Mouse (Mus musculus) hindbrain, embryonic 12.5 days (tissue): ENCODE results near the gene Ankrd13c. TPM values are rescaled to one million over a fixed set of nuclear protein-coding genes. Genes with fewer than 3 reads are reported as not detected.
"Not testable (repeated sequence)": the region's sequence is repeated elsewhere in the genome, so short reads cannot be mapped to it uniquely, and the experiment has no call there.

Source experiments
- ATAC-seq: fragments of 200-750 bp; cut with Nextera tagmentation; 2 replicates; pipeline ENCODE4 v1.8.0; 2017; ENCODE audit warnings: moderate TSS enrichment; ENCODE audit not compliant: low FRiP score
- H3K27ac ChIP-seq: fragments of 300-500 bp; sonication (generic); 2 replicates; pipeline ENCODE4 v1.5.1; 2016; ENCODE audit warnings: mild to moderate bottlenecking
- H3K27me3 ChIP-seq: fragments of 300-500 bp; sonication (generic); 2 replicates; pipeline ENCODE4 v1.6.1; 2016; ENCODE audit warnings: mild to moderate bottlenecking
- H3K36me3 ChIP-seq: fragments of 300-500 bp; sonication (generic); 2 replicates; pipeline ENCODE4 v1.6.1; 2016; ENCODE audit warnings: mild to moderate bottlenecking
- H3K4me1 ChIP-seq: fragments of 300-500 bp; sonication (generic); 2 replicates; pipeline ENCODE4 v1.6.1; 2016
- H3K4me2 ChIP-seq: fragments of 300-500 bp; sonication (generic); replicated peaks from 2 replicates; pipeline ENCODE4 v1.6.1; 2016; ENCODE audit warnings: mild to moderate bottlenecking
- H3K4me3 ChIP-seq: fragments of 300-500 bp; sonication (generic); 2 replicates; pipeline ENCODE4 v1.5.1; 2016; ENCODE audit warnings: mild to moderate bottlenecking
- H3K9ac ChIP-seq: fragments of 300-500 bp; sonication (generic); 2 replicates; pipeline ENCODE4 v1.6.1; 2016; ENCODE audit warnings: mild to moderate bottlenecking, moderate library complexity
- H3K9me3 ChIP-seq: fragments of 300-500 bp; sonication (generic); replicated peaks from 2 replicates; pipeline ENCODE4 v1.6.1; 2016; ENCODE audit warnings: mild to moderate bottlenecking
- WGBS: fragments of 180-500 bp; shearing (Covaris S2); methylation state at CpG from one replicate; pipeline ENCODE4 v1.1.7; 2016; 5-methylcytosine and 5-hydroxymethylcytosine counted together
- polyA plus RNA-seq: library from polyadenylated mRNA; unstranded; fragments of >200 nt; fragmentation: Nextera tagmentation; extraction: Ambion mirVana; gene quantifications from 2 replicates; pipeline ENCODE4 v1.2.1, GENCODE M21; 2016

Ankrd13c gene
- polyA plus RNA-seq, 1 experiment from 2014 or later, result 26.6 TPM

DNA sequence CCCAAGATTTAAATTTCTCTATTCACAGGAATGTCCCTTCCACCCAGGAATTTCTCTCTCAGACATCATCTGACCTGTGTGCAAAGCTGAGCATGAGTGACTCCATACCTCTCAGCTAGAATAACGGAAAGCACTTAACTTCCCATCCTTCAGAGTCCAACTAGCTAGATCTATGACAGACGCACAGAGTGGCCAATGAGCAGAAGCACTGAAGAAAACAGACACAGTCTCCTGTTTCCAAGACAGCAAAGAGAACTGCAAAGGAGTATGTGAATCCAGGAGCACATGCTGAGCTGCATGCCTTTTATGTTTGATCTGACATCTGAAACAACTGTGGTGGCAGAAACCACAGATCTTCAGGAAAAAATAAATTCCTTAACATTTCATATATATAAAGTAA, 20.3 kb upstream of the Ankrd13c start:
- WGBS, result 48% methylated on average over 2 of the region's 2 CpGs

DNA sequence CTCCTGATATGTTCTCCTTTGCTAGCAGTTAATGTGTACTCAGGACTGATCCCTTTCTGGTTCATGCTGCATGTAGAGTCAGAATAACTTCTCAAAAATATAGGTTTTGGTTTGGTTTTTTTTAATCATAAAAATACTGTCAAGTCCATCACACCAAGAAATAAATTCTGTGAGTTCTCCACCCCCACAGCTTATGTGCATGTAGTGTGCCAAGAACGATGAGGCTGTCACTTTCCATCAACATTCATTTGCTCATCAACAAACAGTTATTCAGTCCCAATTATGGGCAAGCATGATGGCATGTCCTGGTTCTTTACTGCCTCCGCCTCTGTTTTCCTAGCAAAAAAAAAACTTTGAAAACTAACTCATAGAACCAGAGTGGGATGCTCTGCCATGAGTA, 18.3 kb upstream of the Ankrd13c start:
- Histone ChIP-seq H3K9ac (no peak overlapping the region), H3K4me2 (no peak overlapping the region), H3K27ac (no peak overlapping the region), H3K4me3 (no peak overlapping the region), H3K36me3 (no peaks in the 10 kb centered on the region), H3K4me1 (0 out of 2 replicates have a peak, but pooled peaks cover 5% of the 10 kb centered on the region), H3K27me3 (no peaks in the 10 kb centered on the region), H3K9me3 (no peaks in the 10 kb centered on the region)
- WGBS, result 85% methylated on average over 2 of the region's 2 CpGs
- no peak for ATAC-seq

More for the DNA sequence above, 20.3 kb upstream of the Ankrd13c start:
- no peak overlapping the region for H3K27ac ChIP-seq
- no peaks in the 10 kb centered on the region for H3K36me3 ChIP-seq
- H3K27me3 ChIP-seq, result no peaks in the 10 kb centered on the region
- no peak overlapping the region for H3K4me2 ChIP-seq
- 0 out of 2 replicates have a peak, but pooled peaks cover 5% of the 10 kb centered on the region for H3K4me1 ChIP-seq
- H3K9me3 ChIP-seq, result no peaks in the 10 kb centered on the region
- no peak overlapping the region for H3K9ac ChIP-seq
- no peak overlapping the region for H3K4me3 ChIP-seq
- ATAC-seq, result no peak

DNA sequence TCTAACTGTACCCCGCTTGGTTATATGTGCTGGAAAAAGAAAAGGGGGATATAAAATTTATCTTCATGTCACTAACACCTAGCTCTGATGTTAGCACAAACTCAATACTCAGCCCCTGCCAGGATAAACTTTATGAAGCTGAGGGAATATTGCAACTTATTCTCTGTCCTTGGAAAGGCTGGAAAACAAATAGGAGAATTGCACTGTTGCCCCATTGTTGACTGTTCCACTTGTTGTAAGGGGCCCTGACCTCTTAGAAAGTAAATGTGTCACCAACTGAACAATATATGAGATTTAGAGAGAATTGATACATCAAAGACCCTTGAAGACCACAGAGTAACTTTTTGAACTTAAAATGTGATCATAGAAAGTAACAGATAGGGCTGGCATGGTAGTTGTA, 17.6 kb upstream of the Ankrd13c start:
- Histone ChIP-seq H3K36me3 (no peaks in the 10 kb centered on the region), H3K27me3 (no peaks in the 10 kb centered on the region), H3K9me3 (no peaks in the 10 kb centered on the region), H3K27ac (no peak overlapping the region), H3K9ac (no peak overlapping the region), H3K4me1 (0 out of 2 replicates have a peak, but pooled peaks cover 3% of the 10 kb centered on the region), H3K4me3 (no peak overlapping the region), H3K4me2 (no peak overlapping the region)
- WGBS, result 95% methylated on average over 1 of the region's 1 CpGs
- no peak for ATAC-seq

GRCm38 (mm10) chr3:157931592-157931991, 15.4 kb upstream of the Ankrd13c start:
- Histone ChIP-seq H3K36me3 (no peaks in the 10 kb centered on the region), H3K4me1 (no peaks in the 10 kb centered on the region), H3K27ac (no peak overlapping the region), H3K27me3 (no peaks in the 10 kb centered on the region), H3K4me2 (no peak overlapping the region), H3K9me3 (no peaks in the 10 kb centered on the region), H3K4me3 (no peak overlapping the region), H3K9ac (no peak overlapping the region)
- 61% methylated on average over 3 of the region's 3 CpGs for WGBS
- no peak for ATAC-seq

GRCm38 (mm10) chr3:157932074-157932473, 15.0 kb upstream of the Ankrd13c start:
- H3K9me3 ChIP-seq, result no peaks in the 10 kb centered on the region
- 61% methylated on average over 3 of the region's 3 CpGs for WGBS
- no peak overlapping the region for H3K9ac ChIP-seq
- H3K27me3 ChIP-seq, result no peaks in the 10 kb centered on the region
- H3K4me1 ChIP-seq, result no peaks in the 10 kb centered on the region
- ATAC-seq, result no peak
- no peak overlapping the region for H3K4me2 ChIP-seq
- H3K4me3 ChIP-seq, result no peak overlapping the region
- no peaks in the 10 kb centered on the region for H3K36me3 ChIP-seq
- H3K27ac ChIP-seq, result no peak overlapping the region

- H3K9ac ChIP-seq, H3K4me2 ChIP-seq, ATAC-seq, H3K4me1 ChIP-seq, H3K27ac ChIP-seq, H3K4me3 ChIP-seq, H3K36me3 ChIP-seq, H3K9me3 ChIP-seq, H3K27me3 ChIP-seq: not testable (repeated sequence)
- WGBS, result 70% methylated on average over 5 of the region's 6 CpGs
These were observed 13.8 kb upstream of the Ankrd13c start for GRCm38 (mm10) chr3:157933223-157933622.

DNA sequence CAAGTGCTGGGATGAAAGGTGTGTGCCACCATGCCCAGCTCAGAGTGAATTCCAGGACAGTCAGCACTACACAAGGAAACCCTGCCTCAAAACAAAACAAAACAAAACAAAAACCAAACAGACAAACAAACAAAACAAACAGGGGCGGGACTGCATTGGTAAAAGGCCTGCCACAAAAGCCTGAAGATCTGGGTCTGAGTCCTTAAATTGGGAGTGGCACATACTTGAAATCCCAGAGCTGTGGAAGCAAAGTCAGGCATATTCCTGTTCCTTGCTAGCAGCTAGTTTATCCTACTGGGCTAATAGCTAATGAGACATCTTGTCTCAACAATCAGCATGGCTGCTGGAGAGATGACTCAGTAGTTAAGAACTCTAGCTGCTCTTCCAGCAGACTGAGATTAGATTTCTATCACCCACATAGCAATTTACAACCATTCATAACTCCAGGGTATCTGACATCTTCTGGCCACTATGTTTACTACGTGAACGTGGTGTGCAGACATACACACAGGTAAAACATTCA, 12.7 kb upstream of the Ankrd13c start:
- Histone ChIP-seq H3K9me3 (no peaks in the 10 kb centered on the region), H3K27me3 (no peaks in the 10 kb centered on the region), H3K27ac (no peak overlapping the region), H3K4me2 (no peak overlapping the region), H3K4me1 (no peaks in the 10 kb centered on the region), H3K9ac (no peak overlapping the region), H3K4me3 (no peak overlapping the region), H3K36me3 (no peaks in the 10 kb centered on the region)
- ATAC-seq, result no peak
- 87% methylated on average over 3 of the region's 3 CpGs for WGBS

- Histone ChIP-seq H3K27me3 (no peaks in the 10 kb centered on the region), H3K4me3 (no peak overlapping the region), H3K4me1 (no peaks in the 10 kb centered on the region), H3K4me2 (no peak overlapping the region), H3K36me3 (no peaks in the 10 kb centered on the region), H3K9me3 (no peaks in the 10 kb centered on the region), H3K9ac (no peak overlapping the region), H3K27ac (no peak overlapping the region)
- 86% methylated on average over 2 of the region's 2 CpGs for WGBS
- no peak for ATAC-seq
These were observed 8.5 kb upstream of the Ankrd13c start for GRCm38 (mm10) chr3:157938585-157938984.

GRCm38 (mm10) chr3:157947383-157948280, 593 bp downstream of the Ankrd13c start:
- Histone ChIP-seq H3K4me1 (peaks cover 15% of the 10 kb centered on the region), H3K9me3 (no peaks in the 10 kb centered on the region), H3K27me3 (no peaks in the 10 kb centered on the region), H3K4me2 (peak overlapping the region; percentile 94), H3K4me3 (peak overlapping the region; percentile 99), H3K36me3 (no peaks in the 10 kb centered on the region), H3K27ac (peak overlapping the region; percentile 96), H3K9ac (peak overlapping the region; percentile 94)
- peak; percentile 82 for ATAC-seq
- under 1% methylated on average over 84 of the region's 93 CpGs for WGBS

DNA sequence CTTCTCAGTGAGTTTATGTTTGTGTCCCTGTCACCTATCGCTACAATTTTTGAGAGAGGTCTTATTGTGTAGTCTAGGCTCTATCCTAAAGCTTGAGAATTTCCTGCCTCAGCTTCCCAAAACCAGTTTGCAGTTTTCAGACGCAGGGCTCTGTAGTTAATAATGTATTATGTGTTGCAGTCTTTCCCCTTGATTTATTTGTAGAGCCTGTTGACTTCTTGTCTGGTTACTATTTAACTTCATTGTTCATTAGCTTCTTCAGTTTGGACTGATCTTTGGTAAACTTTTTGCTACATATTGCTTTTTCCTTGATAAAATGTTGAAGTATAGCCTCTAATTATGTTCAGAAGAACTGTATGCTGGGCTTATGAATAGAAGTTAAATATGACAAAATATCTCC, 5.7 kb downstream of the Ankrd13c start:
- no peaks in the 10 kb centered on the region for H3K9me3 ChIP-seq
- no peaks in the 10 kb centered on the region for H3K27me3 ChIP-seq
- no peak overlapping the region for H3K27ac ChIP-seq
- 88% methylated on average over 2 of the region's 2 CpGs for WGBS
- ATAC-seq, result no peak
- no peak overlapping the region for H3K4me3 ChIP-seq
- H3K36me3 ChIP-seq, result no peaks in the 10 kb centered on the region
- no peak overlapping the region for H3K4me2 ChIP-seq
- H3K9ac ChIP-seq, result no peak overlapping the region
- H3K4me1 ChIP-seq, result peaks cover 11% of the 10 kb centered on the region

DNA sequence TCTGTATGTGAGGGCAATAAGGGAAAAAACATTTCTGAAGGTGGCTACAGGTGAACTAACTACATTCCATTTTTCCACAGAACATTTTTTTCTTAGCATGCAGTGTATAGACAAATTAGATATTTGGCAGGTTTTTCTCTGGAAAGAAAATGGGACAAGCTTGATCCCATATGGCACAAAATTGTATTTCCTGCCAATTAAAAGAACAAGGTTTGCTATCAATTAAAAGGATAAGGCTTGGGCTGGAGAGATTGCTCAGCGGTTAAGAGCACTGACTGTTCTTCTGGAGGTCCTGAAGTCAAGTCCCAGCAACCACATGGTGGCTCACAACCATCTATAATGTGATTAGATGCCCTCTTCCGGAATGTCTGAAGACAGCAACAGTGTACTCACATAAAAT, 8.4 kb downstream of the Ankrd13c start:
- Histone ChIP-seq H3K27me3 (no peaks in the 10 kb centered on the region), H3K9ac (no peak overlapping the region), H3K4me2 (no peak overlapping the region), H3K27ac (no peak overlapping the region), H3K36me3 (no peaks in the 10 kb centered on the region), H3K4me3 (no peak overlapping the region), H3K4me1 (no peaks in the 10 kb centered on the region), H3K9me3 (no peaks in the 10 kb centered on the region)
- no peak for ATAC-seq
- 86% methylated on average over 2 of the region's 2 CpGs for WGBS

GRCm38 (mm10) chr3:157956201-157956600, 9.2 kb downstream of the Ankrd13c start:
- Histone ChIP-seq H3K4me2 (no peak overlapping the region), H3K4me3 (no peak overlapping the region), H3K4me1 (no peaks in the 10 kb centered on the region), H3K9me3 (no peaks in the 10 kb centered on the region), H3K27ac (no peak overlapping the region), H3K9ac (no peak overlapping the region), H3K27me3 (no peaks in the 10 kb centered on the region), H3K36me3 (no peaks in the 10 kb centered on the region)
- WGBS, result 94% methylated on average over 3 of the region's 3 CpGs
- no peak for ATAC-seq

GRCm38 (mm10) chr3:157957320-157957719, 10.3 kb downstream of the Ankrd13c start:
- Histone ChIP-seq H3K27me3 (no peaks in the 10 kb centered on the region), H3K9ac (no peak overlapping the region), H3K36me3 (peaks cover 3% of the 10 kb centered on the region), H3K9me3 (no peaks in the 10 kb centered on the region), H3K4me2 (no peak overlapping the region), H3K27ac (no peak overlapping the region), H3K4me1 (no peaks in the 10 kb centered on the region), H3K4me3 (no peak overlapping the region)
- ATAC-seq, result no peak
